In the genomic region with DNA sequence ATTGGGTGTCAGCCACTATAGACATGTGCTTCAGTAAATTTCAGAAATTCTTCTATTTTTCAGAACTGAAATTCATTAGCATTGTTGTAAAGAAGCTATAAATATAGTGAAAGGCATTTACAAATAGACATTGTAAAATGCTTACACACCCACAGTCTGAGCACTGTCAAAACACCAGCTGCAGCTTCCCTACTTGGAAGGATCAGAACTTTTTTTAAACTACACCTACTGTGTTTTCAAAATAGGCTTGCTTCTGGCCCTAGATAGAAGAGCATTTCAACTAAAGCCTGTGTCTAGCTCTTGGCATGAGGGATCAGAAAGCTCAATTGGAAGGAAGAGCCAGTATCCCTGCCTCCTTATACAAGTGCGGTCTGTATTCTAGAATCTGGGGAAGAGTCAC, we compare ENCODE assay signal across 19 mouse cellular contexts. TPM values are rescaled to one million over a fixed set of nuclear protein-coding genes. Genes with fewer than 3 reads are reported as not detected.
A peak's percentile ranks its signal among the peaks of the same experiment; 100 is the strongest.
DNase-seq lines count a peak whose midpoint lies in the region.
"Had no signal": no experiment of that assay in that cellular context is flagged by ENCODE, and none has a peak within 500 bp of the region (broad histone marks: within the 10 kb centered on the region; RNA-seq: fewer than 3 reads in every experiment).

No protein-coding gene starts in this region.

- DNase-seq in layer of hippocampus, adult 9-11 months: peak; percentile 13
- DNase-seq in layer of hippocampus, postnatal 10 days (ENCODE audit: low spot score in 2 of 2): no peak
- DNase-seq in right cerebral cortex, adult 2 months (ENCODE audit: low spot score in 2 of 2): peak; percentile 4 to 22
- no peak for DNase-seq in right cerebral cortex, postnatal 14 days
- DNase-seq in right cerebral cortex, postnatal 25 days: peak; percentile 7
- DNase-seq in kidney, postnatal 10 days: no peak
- DNase-seq: adrenal gland, adult 2 months; adrenal gland, postnatal 36 days; B cell, adult 2 months; cerebellum, adult 2 months; cerebellum, postnatal 14 days; gastrocnemius, adult 2 months; gastrocnemius, postnatal 36 days; heart, adult 18-20 months; heart, postnatal 36 days; kidney, adult 2 months; kidney, postnatal 4 days; lung, embryonic 14.5 days; lung, postnatal 14 days had no signal

RNA-seq across cellular contexts. Expression of a gene that starts 56.2 kb away (rescaled TPM):
- total RNA-seq in layer of hippocampus, postnatal 10 days (2021): 1 to 10 TPM in 1 of 2 experiments, under 1 TPM in 1; 0.71 to 1.4 TPM

Comparison
In these comparisons a context has a peak if more than half of its experiments do, and no peak if none do; other contexts are left out.
1. DNase-seq: peak in layer of hippocampus, adult 9-11 months (single experiment), right cerebral cortex, adult 2 months (2 of 2) and right cerebral cortex, postnatal 25 days (single experiment); none in layer of hippocampus, postnatal 10 days (0 of 2), right cerebral cortex, postnatal 14 days (single experiment) and kidney, postnatal 10 days (single experiment).